Mouse (Mus musculus) intestine, postnatal 0 days (tissue): ENCODE data around the gene Scaf1. TPM values are rescaled to one million over a fixed set of nuclear protein-coding genes. Genes with fewer than 3 reads are reported as not detected.

ENCODE experiments used
- ATAC-seq: fragments of 200-750 bp; cut with Nextera tagmentation; 2 replicates; pipeline ENCODE4 v1.8.0; 2017; ENCODE audit warnings: mild to moderate bottlenecking, moderate TSS enrichment, moderate library complexity
- H3K27ac ChIP-seq: fragments of 300-500 bp; sonication (generic); 2 replicates; pipeline ENCODE4 v1.5.1; 2014; ENCODE audit warnings: mild to moderate bottlenecking, low read depth, low read length, moderate library complexity
- H3K27me3 ChIP-seq: fragments of 300-500 bp; sonication (generic); replicated peaks from 2 replicates; pipeline ENCODE4 v1.6.1; 2014; ENCODE audit warnings: low read length, mixed read lengths; ENCODE audit not compliant: control insufficient read depth, insufficient read depth
- H3K36me3 ChIP-seq: fragments of 300-500 bp; sonication (generic); 2 replicates; pipeline ENCODE4 v1.6.1; 2014; ENCODE audit warnings: mild to moderate bottlenecking, moderate library complexity; ENCODE audit not compliant: control insufficient read depth, insufficient read depth
- H3K4me1 ChIP-seq: fragments of 300-500 bp; sonication (generic); replicated peaks from 2 replicates; pipeline ENCODE4 v1.6.1; 2014; ENCODE audit warnings: antibody characterized with exemption, low read length, mixed read lengths; ENCODE audit not compliant: control insufficient read depth, insufficient read depth
- H3K4me2 ChIP-seq: fragments of 300-500 bp; sonication (generic); replicated peaks from 2 replicates; pipeline ENCODE4 v1.6.1; 2014; ENCODE audit warnings: low read depth, mild to moderate bottlenecking, moderate library complexity
- H3K4me3 ChIP-seq: fragments of 300-500 bp; sonication (generic); 2 replicates; pipeline ENCODE4 v1.5.1; 2014; ENCODE audit warnings: low read depth, low read length
- H3K9ac ChIP-seq: fragments of 300-500 bp; sonication (generic); 2 replicates; pipeline ENCODE4 v1.6.1; 2014; ENCODE audit warnings: mild to moderate bottlenecking, low read depth, low read length
- H3K9me3 ChIP-seq: fragments of 300-500 bp; sonication (generic); 2 replicates; pipeline ENCODE4 v1.6.1; 2016; ENCODE audit warnings: mixed run types; ENCODE audit not compliant: control insufficient read depth
- CTCF ChIP-seq: sonication (generic); IDR thresholded peaks from 2 replicates; pipeline ENCODE4 v1.5.1; 2016; ENCODE audit warnings: low read depth, mild to moderate bottlenecking, control low read depth, antibody characterized with exemption, moderate library complexity
- WGBS: fragments of 180-500 bp; shearing (Covaris S2); extraction: QIAGEN DNeasy Blood & Tissue Kit; methylation state at CpG from one replicate; pipeline ENCODE4 v1.1.7; 2014; 5-methylcytosine and 5-hydroxymethylcytosine counted together
- polyA plus RNA-seq: library from polyadenylated mRNA; unstranded; fragments of >200 nt; fragmentation: Nextera tagmentation; extraction: Ambion mirVana; gene quantifications from 2 replicates; pipeline ENCODE4 v1.2.1, GENCODE M21; 2015

Scaf1 gene
- polyA plus RNA-seq, 1 experiment from 2014 or later, result 22.6 TPM

DNA sequence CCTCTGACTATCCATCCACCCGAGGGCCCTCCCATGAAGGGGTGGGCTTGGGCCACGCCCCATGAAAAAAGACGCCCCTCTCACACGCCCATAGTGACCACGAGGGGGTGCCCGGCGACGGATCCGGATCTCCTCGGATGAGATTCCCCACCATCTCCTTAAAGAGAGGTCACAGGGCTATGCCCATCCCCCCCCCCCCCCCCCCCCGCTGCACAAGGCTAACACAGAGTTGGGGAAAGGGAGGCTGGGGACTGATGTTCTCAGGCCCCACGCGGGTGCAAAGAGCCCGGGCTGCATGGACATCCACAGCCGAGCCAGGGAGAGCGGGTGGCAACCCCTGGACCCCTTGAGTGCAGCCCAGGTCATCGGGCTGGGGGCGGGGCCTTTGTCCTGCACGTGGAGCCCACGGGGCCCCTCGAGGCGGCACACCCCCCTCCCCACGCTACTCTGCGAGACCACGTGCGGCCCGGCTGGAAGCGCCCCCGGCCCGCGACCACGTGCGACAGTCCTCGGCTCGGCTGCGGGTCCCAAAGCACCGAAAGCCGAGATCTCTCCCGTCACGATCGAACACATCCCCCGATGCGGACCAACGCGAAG is 30.5 kb downstream of the Scaf1 start:
- peak overlapping the region; percentile 70 for H3K4me3 ChIP-seq
- H3K27me3 ChIP-seq, result no peaks in the 10 kb centered on the region
- H3K9me3 ChIP-seq, result no peaks in the 10 kb centered on the region
- peak overlapping the region; percentile 83 for H3K27ac ChIP-seq
- peaks cover 19% of the 10 kb centered on the region for H3K36me3 ChIP-seq
- ATAC-seq, result no peak
- H3K4me2 ChIP-seq, result peak overlapping the region; percentile 73
- under 1% methylated on average over 43 of the region's 45 CpGs for WGBS
- peak overlapping the region; percentile 81 for H3K9ac ChIP-seq
- no peaks in the 10 kb centered on the region for H3K4me1 ChIP-seq
- peak; percentile 62 for TF ChIP-seq CTCF

DNA sequence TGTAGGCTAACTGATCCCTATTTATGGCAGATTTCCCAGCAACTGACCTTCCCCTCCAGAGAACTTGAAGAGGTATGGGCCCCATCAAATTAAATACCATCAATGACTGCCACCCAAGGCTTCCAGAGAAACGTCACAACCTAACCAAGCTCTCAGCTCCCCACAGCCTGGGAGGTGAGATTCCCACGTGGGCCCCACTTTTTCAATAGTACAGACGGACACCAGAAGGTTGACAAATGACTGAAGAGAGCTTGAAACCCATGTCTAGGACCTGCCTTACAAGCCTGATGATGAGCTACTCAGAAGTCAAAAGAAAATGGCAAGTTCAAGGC is 31.4 kb downstream of the Scaf1 start:
- no peak overlapping the region for H3K9ac ChIP-seq
- ATAC-seq, result no peak
- H3K36me3 ChIP-seq, result peaks cover 25% of the 10 kb centered on the region
- WGBS, result 31% methylated on average over 3 of the region's 3 CpGs
- H3K4me3 ChIP-seq, result no peak overlapping the region
- H3K4me2 ChIP-seq, result peak overlapping the region; percentile 73; the same call in 1 of the 2 replicates
- no peaks in the 10 kb centered on the region for H3K9me3 ChIP-seq
- H3K4me1 ChIP-seq, result no peaks in the 10 kb centered on the region
- no peaks in the 10 kb centered on the region for H3K27me3 ChIP-seq
- H3K27ac ChIP-seq, result no peak overlapping the region
- TF ChIP-seq CTCF, result no peak

DNA sequence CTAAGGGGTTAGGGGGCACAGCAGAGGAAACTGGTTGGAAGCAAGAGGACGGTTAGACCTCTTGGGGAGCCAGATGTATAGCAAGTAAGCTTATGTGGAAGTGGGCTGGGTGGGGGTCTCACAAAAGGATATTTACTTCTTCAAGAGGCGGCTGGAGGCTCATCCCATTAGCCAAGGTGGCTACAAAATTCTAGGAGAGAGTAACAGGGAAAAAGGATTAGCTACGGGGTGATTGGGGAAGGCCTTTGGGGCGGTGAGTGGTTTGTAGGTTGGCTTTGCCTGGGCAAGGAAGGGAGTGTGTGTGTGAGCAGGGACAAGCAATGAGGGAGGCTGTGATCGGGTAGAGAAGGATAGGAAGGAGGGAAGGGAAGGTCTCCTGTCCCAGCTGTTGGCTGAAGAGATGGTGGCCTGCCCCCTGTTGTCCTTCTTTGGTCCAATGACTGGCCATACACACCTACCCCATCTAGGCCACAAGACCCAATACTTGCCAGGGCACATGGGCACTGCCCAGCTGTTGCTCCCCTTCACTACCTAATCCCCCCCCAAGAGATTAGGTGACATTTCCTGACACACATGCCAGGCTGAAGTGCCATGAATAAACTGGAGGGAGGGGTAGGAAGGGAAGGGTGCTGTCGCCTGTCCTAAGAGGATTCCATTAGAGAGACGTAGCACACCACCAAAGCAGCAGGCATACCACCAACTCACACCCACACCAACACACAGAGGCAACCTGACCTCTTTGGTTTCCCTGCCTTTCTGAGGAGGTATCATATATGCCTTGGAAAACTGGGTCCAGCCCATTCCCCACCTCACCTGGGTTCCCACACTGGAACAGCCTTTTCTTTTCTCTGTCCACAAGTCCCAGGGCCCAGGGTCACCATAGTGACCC is 32.0 kb downstream of the Scaf1 start:
- Histone ChIP-seq H3K4me1 (no peaks in the 10 kb centered on the region), H3K9ac (no peak overlapping the region), H3K4me2 (no peak overlapping the region), H3K4me3 (no peak overlapping the region), H3K36me3 (peaks cover 31% of the 10 kb centered on the region), H3K27me3 (no peaks in the 10 kb centered on the region), H3K9me3 (no peaks in the 10 kb centered on the region), H3K27ac (no peak overlapping the region)
- peak; percentile 21; the same call in 1 of the 2 replicates for TF ChIP-seq CTCF
- ATAC-seq, result no peak
- 71% methylated on average over 7 of the region's 7 CpGs for whole genome bisulfite sequencing

DNA sequence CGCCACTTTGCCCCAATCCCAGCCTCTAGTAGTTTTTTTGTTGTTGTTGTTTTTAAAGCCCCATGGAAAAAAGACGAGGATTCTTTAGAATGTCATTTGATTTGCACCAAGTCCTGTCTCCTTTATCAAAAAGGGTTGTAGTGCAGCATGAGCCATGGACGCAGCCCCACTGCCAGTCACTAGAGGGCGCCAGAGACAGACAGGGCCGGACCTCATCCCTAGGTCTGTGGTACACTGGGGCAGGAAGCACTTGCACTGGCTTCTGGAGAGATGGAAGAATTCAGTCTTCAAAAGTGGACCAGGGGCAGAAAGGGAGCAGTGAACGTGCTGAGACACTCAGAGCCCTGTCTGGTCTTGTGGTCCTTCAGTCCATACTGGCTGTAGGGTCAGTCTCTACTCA is 33.1 kb downstream of the Scaf1 start:
- Histone ChIP-seq H3K9me3 (no peaks in the 10 kb centered on the region), H3K4me3 (no peak overlapping the region), H3K36me3 (peaks cover 42% of the 10 kb centered on the region), H3K4me1 (no peaks in the 10 kb centered on the region), H3K9ac (no peak overlapping the region), H3K4me2 (no peak overlapping the region), H3K27ac (no peak overlapping the region; the same call in 1 of the 2 replicates), H3K27me3 (no peaks in the 10 kb centered on the region)
- TF ChIP-seq CTCF, result peak; percentile 97
- WGBS, result 20% methylated on average over 6 of the region's 6 CpGs
- no peak for ATAC-seq

DNA sequence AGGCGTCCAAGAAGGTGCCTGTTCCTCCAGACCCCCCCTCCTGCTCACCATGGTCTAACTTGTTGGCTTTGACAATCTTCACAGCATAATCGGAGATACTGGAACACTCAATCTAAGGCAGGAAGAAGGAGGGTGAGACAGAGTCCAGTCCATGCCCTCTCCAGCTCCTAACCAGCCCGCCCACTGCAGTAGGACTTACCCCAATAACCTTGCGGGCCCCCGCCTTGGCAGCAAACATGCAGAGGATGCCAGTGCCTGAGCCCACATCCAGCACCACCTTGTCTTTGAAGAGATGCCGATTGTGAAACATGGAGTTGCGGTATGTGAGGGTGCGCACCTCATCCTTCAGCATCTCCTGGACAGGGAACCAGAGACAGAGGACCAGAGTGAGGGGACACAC is 34.6 kb downstream of the Scaf1 start:
- no peak for TF ChIP-seq CTCF
- ATAC-seq, result no peak
- Histone ChIP-seq H3K27me3 (no peaks in the 10 kb centered on the region), H3K36me3 (peaks cover 57% of the 10 kb centered on the region), H3K4me1 (no peaks in the 10 kb centered on the region), H3K9me3 (no peaks in the 10 kb centered on the region), H3K4me2 (no peak overlapping the region), H3K4me3 (no peak overlapping the region), H3K9ac (no peak overlapping the region), H3K27ac (no peak overlapping the region)
- 93% methylated on average over 8 of the region's 8 CpGs for WGBS

DNA sequence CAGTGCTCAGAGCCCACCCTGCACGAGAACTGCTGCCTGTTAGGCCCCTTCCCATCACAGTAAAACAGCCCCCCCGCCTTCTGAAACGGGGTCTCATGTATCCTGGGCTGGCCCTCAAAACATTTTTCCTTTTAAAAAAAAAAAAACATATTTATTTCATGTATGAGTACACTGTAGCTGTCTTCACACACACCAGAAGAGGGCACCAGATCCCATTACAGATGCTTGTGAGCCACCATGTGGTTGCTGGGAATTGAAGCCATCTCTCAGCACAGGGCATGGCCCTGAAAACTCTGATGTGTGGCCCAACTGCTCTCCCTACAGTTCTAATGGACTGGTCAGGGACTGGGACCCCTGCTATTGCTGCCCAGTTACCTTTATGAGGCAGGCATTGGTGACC is 37.9 kb downstream of the Scaf1 start:
- peak; percentile 18; the same call in 1 of the 2 replicates for TF ChIP-seq CTCF
- H3K27me3 ChIP-seq, result no peaks in the 10 kb centered on the region
- H3K9me3 ChIP-seq, result no peaks in the 10 kb centered on the region
- H3K4me1 ChIP-seq, result no peaks in the 10 kb centered on the region
- peak overlapping the region; percentile 30; the same call in 1 of the 2 replicates for H3K27ac ChIP-seq
- H3K4me2 ChIP-seq, result no peak overlapping the region
- H3K9ac ChIP-seq, result no peak overlapping the region
- ATAC-seq, result no peak
- H3K36me3 ChIP-seq, result peaks cover 67% of the 10 kb centered on the region
- H3K4me3 ChIP-seq, result no peak overlapping the region
- WGBS, result 93% methylated on average over 3 of the region's 3 CpGs
